Mouse (Mus musculus) myocyte (in vitro differentiated cells): Measurements from ENCODE around the gene Krt72. TPM values are rescaled to one million over a fixed set of nuclear protein-coding genes. Genes with fewer than 3 reads are reported as not detected.

Experiments used
- H3K27me3 ChIP-seq: one replicate; pipeline ENCODE4 v1.6.1; 2011; ENCODE audit not compliant: control insufficient read depth, insufficient read depth, insufficient read length
- H3K36me3 ChIP-seq: one replicate; pipeline ENCODE4 v1.6.1; 2011; ENCODE audit not compliant: control insufficient read depth, insufficient read depth
- H3K4me2 ChIP-seq: one replicate; pipeline ENCODE4 v1.6.1; 2011; ENCODE audit warnings: low read depth, control low read depth
- H3K4me3 ChIP-seq: one replicate; pipeline ENCODE4 v1.5.1; 2011; ENCODE audit warnings: mild to moderate bottlenecking, control low read depth, moderate library complexity
- H3K79me2 ChIP-seq: one replicate; pipeline ENCODE4 v1.6.1; 2011; ENCODE audit not compliant: control insufficient read depth, insufficient read depth
- H3ac ChIP-seq: one replicate; pipeline ENCODE4 v1.6.1; 2011; ENCODE audit not compliant: control insufficient read depth, insufficient read length
- CEBPB ChIP-seq: IDR thresholded peaks from 2 replicates; pipeline ENCODE4 v1.6.1; 2011; ENCODE audit warnings: mild to moderate bottlenecking, moderate library complexity; ENCODE audit not compliant: poor library complexity, insufficient read depth, severe bottlenecking
- E2F4 ChIP-seq: IDR thresholded peaks from one replicate; pipeline ENCODE4 v1.6.1; 2011; ENCODE audit warnings: mild to moderate bottlenecking, control low read depth, moderate library complexity; ENCODE audit not compliant: insufficient read depth
- MAX ChIP-seq: IDR thresholded peaks from one replicate; pipeline ENCODE4 v1.6.1; 2011; ENCODE audit warnings: low read depth, mild to moderate bottlenecking, control low read depth
- MYOD1 ChIP-seq, 3 experiments: IDR thresholded peaks; one replicate each; pipeline ENCODE4 v1.6.1; 2011; ENCODE audit warnings: control low read depth in 2 of 3, low read depth in 2 of 3, mild to moderate bottlenecking in 2 of 3, moderate library complexity in 1 of 3; ENCODE audit not compliant: insufficient read length in 2 of 3, control insufficient read depth in 1 of 3
- MYOG ChIP-seq, 3 experiments: IDR thresholded peaks; one replicate each; pipeline ENCODE4 v1.6.1; 2011; ENCODE audit warnings: control low read depth in 2 of 3, low read depth in 2 of 3, mild to moderate bottlenecking in 2 of 3; ENCODE audit not compliant: insufficient read length in 2 of 3, control insufficient read depth in 1 of 3, insufficient read depth in 1 of 3
- POLR2A ChIP-seq: IDR thresholded peaks from one replicate; pipeline ENCODE4 v1.6.1; 2011; ENCODE audit warnings: low read depth, mild to moderate bottlenecking, control low read depth, moderate library complexity; ENCODE audit not compliant: insufficient read length
- POLR2AphosphoS2 ChIP-seq: IDR thresholded peaks from one replicate; pipeline ENCODE4 v1.6.1; 2011; ENCODE audit warnings: low read depth, control low read depth; ENCODE audit not compliant: insufficient read length
- REST ChIP-seq: IDR thresholded peaks from one replicate; pipeline ENCODE4 v1.6.1; 2011; ENCODE audit warnings: mild to moderate bottlenecking, control low read depth, moderate library complexity; ENCODE audit not compliant: insufficient read depth, insufficient read length
- SRF ChIP-seq: IDR thresholded peaks from one replicate; pipeline ENCODE4 v1.6.1; 2011; ENCODE audit warnings: low read depth; ENCODE audit not compliant: control insufficient read depth, insufficient read length
- TCF12 ChIP-seq: IDR thresholded peaks from one replicate; pipeline ENCODE4 v1.6.1; 2011; ENCODE audit warnings: mild to moderate bottlenecking, control low read depth; ENCODE audit not compliant: poor library complexity, insufficient read depth, severe bottlenecking
- TCF3 ChIP-seq: IDR thresholded peaks from one replicate; pipeline ENCODE4 v1.6.1; 2011; ENCODE audit warnings: low read depth, control low read depth; ENCODE audit not compliant: insufficient read length
- USF1 ChIP-seq: IDR thresholded peaks from one replicate; pipeline ENCODE4 v1.6.1; 2011; ENCODE audit warnings: low read depth, mild to moderate bottlenecking, control low read depth, moderate library complexity
- polyA plus RNA-seq: library from polyadenylated mRNA; unstranded; fragments of >200 nt; fragmentation: generic; extraction: Trizol; gene quantifications from one replicate; pipeline ENCODE4 v1.2.1, GENCODE M21; 2012; ENCODE audit warnings: missing spikeins

Gene Krt72
- polyA plus RNA-seq, 1 experiment, result not detected

DNA sequence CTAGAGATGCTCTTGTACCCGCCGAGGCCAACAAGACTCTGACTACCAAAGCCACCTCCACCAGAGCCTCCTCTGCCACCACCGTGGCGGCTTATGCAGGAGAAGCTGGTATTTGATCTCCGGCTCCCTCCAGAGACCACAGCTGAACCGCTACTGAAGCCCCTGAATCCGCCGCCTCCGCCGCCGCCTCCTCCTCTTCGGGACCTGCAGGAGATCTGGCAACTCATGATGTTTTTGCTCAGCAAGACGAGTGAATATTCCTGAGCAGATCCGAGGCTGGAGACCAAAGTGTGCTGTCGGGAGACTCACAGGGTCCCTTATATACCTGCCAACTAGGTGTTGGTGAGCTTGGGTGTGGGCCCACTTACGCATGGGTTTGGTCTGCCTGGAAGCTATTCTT lies 31.6 kb upstream of the Krt72 start, which contains the start of gene Krt2:
Krt2 (minus strand) TSS at position 295 of the 400 bp plus-strand sequence.
- TF ChIP-seq POLR2AphosphoS2 (no peak), E2F4 (no peak), TCF3 (no peak), MYOD1 (IDR thresholded peaks at IDR 0.05; ENCODE audit: control insufficient read depth in 1 of 3, insufficient read length in 2 of 3, low read depth in 2 of 3) (no peak), TCF12 (no peak), SRF (no peak), MAX (no peak), POLR2A (no peak), USF1 (no peak), CEBPB (no peak), MYOG (IDR thresholded peaks at IDR 0.05; ENCODE audit: control insufficient read depth in 1 of 3, insufficient read depth in 1 of 3, insufficient read length in 2 of 3, low read depth in 2 of 3) (no peak), REST (no peak)
- no peaks in the 10 kb centered on the region for H3K36me3 ChIP-seq
- no peak within 1 kb of the TSS for H3K4me3 ChIP-seq
- peaks cover 74% of the 10 kb centered on the region for H3K27me3 ChIP-seq
- H3K79me2 ChIP-seq, result no peaks in the 10 kb centered on the region
- H3ac ChIP-seq, result no peak within 1 kb of the TSS
- H3K4me2 ChIP-seq, result no peak within 1 kb of the TSS

DNA sequence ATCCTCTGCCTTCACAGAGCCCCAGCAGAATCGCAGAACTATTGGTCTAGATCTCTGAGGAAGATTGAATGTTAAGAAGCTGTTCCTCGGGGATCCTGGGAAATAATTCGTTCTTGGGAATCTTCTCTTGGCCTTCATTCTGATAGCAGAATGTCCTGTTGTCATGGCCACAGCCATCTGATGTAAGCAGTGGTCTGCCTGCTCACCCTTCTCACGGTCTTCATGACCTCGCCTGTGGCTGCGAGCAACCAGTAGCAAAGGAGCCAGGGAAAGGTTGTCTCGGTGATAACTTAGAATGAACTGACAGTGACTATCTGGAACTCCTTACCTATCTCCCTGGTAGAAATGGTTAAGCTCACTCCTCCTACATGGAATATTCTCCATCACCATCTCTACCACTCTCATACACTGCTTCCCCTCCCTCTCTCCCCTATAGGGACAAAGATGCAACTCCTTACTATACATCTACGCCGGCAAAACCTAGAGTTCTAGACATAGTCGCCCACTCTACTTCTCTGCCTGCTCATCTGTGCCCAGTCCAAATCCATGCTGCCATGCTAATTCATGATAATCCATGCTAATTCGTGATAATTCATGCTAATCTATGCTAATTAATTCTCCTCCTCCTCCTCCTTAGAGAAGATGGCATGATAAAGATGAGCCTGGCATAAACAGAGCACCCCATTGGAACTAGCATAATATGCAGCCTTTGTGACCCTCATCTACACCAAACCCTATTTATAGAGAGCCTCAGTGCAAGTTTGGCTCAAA lies 17.0 kb upstream of the Krt72 start:
- no peak for TF ChIP-seq MAX
- no peak for TF ChIP-seq REST
- TF ChIP-seq E2F4, result no peak
- TF ChIP-seq MYOD1 (IDR thresholded peaks at IDR 0.05; ENCODE audit: control insufficient read depth in 1 of 3, insufficient read length in 2 of 3, low read depth in 2 of 3), result no peak
- no peak for TF ChIP-seq USF1
- TF ChIP-seq TCF12, result no peak
- Histone ChIP-seq H3K4me3 (no peak overlapping the region), H3K79me2 (no peaks in the 10 kb centered on the region), H3K36me3 (no peaks in the 10 kb centered on the region), H3K4me2 (no peak overlapping the region), H3K27me3 (peaks cover 48% of the 10 kb centered on the region), H3ac (no peak overlapping the region)

GRCm38 (mm10) chr15:101802296-101802835 lies 16.1 kb upstream of the Krt72 start, which contains the start of gene Krt73:
Gene Krt73, minus strand, starts transcription at chr15:101802346.
- H3ac ChIP-seq, result no peak within 1 kb of the TSS
- H3K79me2 ChIP-seq, result no peaks in the 10 kb centered on the region
- TF ChIP-seq TCF12 (no peak), USF1 (no peak), MYOD1 (IDR thresholded peaks at IDR 0.05; ENCODE audit: control insufficient read depth in 1 of 3, insufficient read length in 2 of 3, low read depth in 2 of 3) (no peak), POLR2A (no peak), MAX (no peak), POLR2AphosphoS2 (no peak), SRF (no peak)
- H3K27me3 ChIP-seq, result peaks cover 55% of the 10 kb centered on the region
- no peak within 1 kb of the TSS for H3K4me3 ChIP-seq
- H3K36me3 ChIP-seq, result no peaks in the 10 kb centered on the region
- H3K4me2 ChIP-seq, result no peak within 1 kb of the TSS

GRCm38 (mm10) chr15:101790867-101791266 lies 4.6 kb upstream of the Krt72 start:
- no peak for TF ChIP-seq MYOG (IDR thresholded peaks at IDR 0.05; ENCODE audit: control insufficient read depth in 1 of 3, insufficient read depth in 1 of 3, insufficient read length in 2 of 3, low read depth in 2 of 3)
- TF ChIP-seq TCF3, result no peak
- no peak for TF ChIP-seq CEBPB
- no peak for TF ChIP-seq SRF
- TF ChIP-seq E2F4, result no peak
- TF ChIP-seq POLR2AphosphoS2, result no peak
- TF ChIP-seq MYOD1 (IDR thresholded peaks at IDR 0.05; ENCODE audit: control insufficient read depth in 1 of 3, insufficient read length in 2 of 3, low read depth in 2 of 3), result no peak
- TF ChIP-seq MAX, result no peak
- no peak for TF ChIP-seq USF1
- no peak for TF ChIP-seq TCF12
- TF ChIP-seq POLR2A, result no peak
- Histone ChIP-seq H3ac (no peak overlapping the region), H3K36me3 (no peaks in the 10 kb centered on the region), H3K79me2 (no peaks in the 10 kb centered on the region), H3K4me2 (no peak overlapping the region), H3K4me3 (no peak overlapping the region), H3K27me3 (peaks cover 60% of the 10 kb centered on the region)

DNA sequence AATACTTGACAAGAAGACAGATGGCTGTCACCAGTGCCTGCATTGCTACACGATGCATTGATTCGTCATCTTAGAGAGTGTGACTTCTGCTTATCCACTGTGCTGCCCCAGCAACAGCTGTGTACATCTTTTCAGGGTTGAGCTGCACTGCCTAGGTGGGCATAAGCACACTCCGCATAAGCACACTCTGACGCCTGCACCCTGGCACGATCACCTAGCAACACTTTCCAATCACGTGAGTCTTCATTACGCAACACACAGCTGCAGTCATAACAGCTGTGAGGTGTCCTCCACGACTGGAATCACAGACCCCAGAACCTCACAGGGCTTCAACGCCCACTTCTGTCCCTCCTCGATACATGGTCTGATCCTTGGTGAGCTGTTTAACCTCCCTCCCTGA lies 12.8 kb downstream of the Krt72 start:
- no peak for TF ChIP-seq MYOG (IDR thresholded peaks at IDR 0.05; ENCODE audit: control insufficient read depth in 1 of 3, insufficient read depth in 1 of 3, insufficient read length in 2 of 3, low read depth in 2 of 3)
- no peak for TF ChIP-seq E2F4
- no peak for TF ChIP-seq POLR2A
- TF ChIP-seq REST, result no peak
- TF ChIP-seq MAX, result no peak
- TF ChIP-seq POLR2AphosphoS2, result no peak
- Histone ChIP-seq H3K36me3 (no peaks in the 10 kb centered on the region), H3K4me2 (no peak overlapping the region), H3K79me2 (no peaks in the 10 kb centered on the region), H3K27me3 (peaks cover 32% of the 10 kb centered on the region), H3ac (no peak overlapping the region), H3K4me3 (no peak overlapping the region)
